Mouse (Mus musculus): ENCODE results near the gene Kctd6.

DNA sequence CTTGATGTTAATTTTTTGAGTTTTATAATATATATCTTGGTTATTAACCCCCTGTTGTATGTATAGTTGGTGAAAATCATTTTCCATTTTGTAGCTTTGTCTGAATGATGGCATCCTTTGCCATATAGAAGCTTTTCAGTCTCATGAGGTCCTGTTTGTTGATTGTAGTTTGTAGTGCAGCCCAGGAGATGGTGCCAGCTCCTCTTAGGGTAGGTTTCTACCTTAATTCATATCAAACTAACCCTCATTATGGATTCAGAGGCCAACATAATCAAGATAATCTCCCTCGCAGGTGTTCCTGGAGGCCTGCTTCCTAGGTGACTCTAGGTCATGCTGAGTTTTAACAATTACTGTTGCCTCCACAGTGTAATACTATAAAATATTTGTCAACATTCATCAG, 48.3 kb downstream of the Kctd6 start:
- TF ChIP-seq CTCF (conservative IDR thresholded peaks at IDR 0.05; ENCODE audit: insufficient read depth, insufficient read length, low read depth, low read length) (no peak; the same call in 1 of the 2 replicates), POLR2A (IDR thresholded peaks at IDR 0.05; ENCODE audit: low read depth, low read length) (no peak)

All from kidney, adult 2 months (tissue).